Mouse (Mus musculus) intestine, postnatal 0 days (tissue): Measurements from ENCODE around the gene Plxna2. TPM values are rescaled to one million over a fixed set of nuclear protein-coding genes. Genes with fewer than 3 reads are reported as not detected.

ENCODE experiments used
- ATAC-seq: fragments of 200-750 bp; cut with Nextera tagmentation; 2 replicates; pipeline ENCODE4 v1.8.0; 2017; ENCODE audit warnings: mild to moderate bottlenecking, moderate TSS enrichment, moderate library complexity
- H3K27ac ChIP-seq: fragments of 300-500 bp; sonication (generic); 2 replicates; pipeline ENCODE4 v1.5.1; 2014; ENCODE audit warnings: mild to moderate bottlenecking, low read depth, low read length, moderate library complexity
- H3K27me3 ChIP-seq: fragments of 300-500 bp; sonication (generic); replicated peaks from 2 replicates; pipeline ENCODE4 v1.6.1; 2014; ENCODE audit warnings: low read length, mixed read lengths; ENCODE audit not compliant: control insufficient read depth, insufficient read depth
- H3K36me3 ChIP-seq: fragments of 300-500 bp; sonication (generic); 2 replicates; pipeline ENCODE4 v1.6.1; 2014; ENCODE audit warnings: mild to moderate bottlenecking, moderate library complexity; ENCODE audit not compliant: control insufficient read depth, insufficient read depth
- H3K4me1 ChIP-seq: fragments of 300-500 bp; sonication (generic); replicated peaks from 2 replicates; pipeline ENCODE4 v1.6.1; 2014; ENCODE audit warnings: antibody characterized with exemption, low read length, mixed read lengths; ENCODE audit not compliant: control insufficient read depth, insufficient read depth
- H3K4me2 ChIP-seq: fragments of 300-500 bp; sonication (generic); replicated peaks from 2 replicates; pipeline ENCODE4 v1.6.1; 2014; ENCODE audit warnings: low read depth, mild to moderate bottlenecking, moderate library complexity
- H3K4me3 ChIP-seq: fragments of 300-500 bp; sonication (generic); 2 replicates; pipeline ENCODE4 v1.5.1; 2014; ENCODE audit warnings: low read depth, low read length
- H3K9ac ChIP-seq: fragments of 300-500 bp; sonication (generic); 2 replicates; pipeline ENCODE4 v1.6.1; 2014; ENCODE audit warnings: mild to moderate bottlenecking, low read depth, low read length
- H3K9me3 ChIP-seq: fragments of 300-500 bp; sonication (generic); 2 replicates; pipeline ENCODE4 v1.6.1; 2016; ENCODE audit warnings: mixed run types; ENCODE audit not compliant: control insufficient read depth
- CTCF ChIP-seq: sonication (generic); IDR thresholded peaks from 2 replicates; pipeline ENCODE4 v1.5.1; 2016; ENCODE audit warnings: low read depth, mild to moderate bottlenecking, control low read depth, antibody characterized with exemption, moderate library complexity
- WGBS: fragments of 180-500 bp; shearing (Covaris S2); extraction: QIAGEN DNeasy Blood & Tissue Kit; methylation state at CpG from one replicate; pipeline ENCODE4 v1.1.7; 2014; 5-methylcytosine and 5-hydroxymethylcytosine counted together
- polyA plus RNA-seq: library from polyadenylated mRNA; unstranded; fragments of >200 nt; fragmentation: Nextera tagmentation; extraction: Ambion mirVana; gene quantifications from 2 replicates; pipeline ENCODE4 v1.2.1, GENCODE M21; 2015

Plxna2 gene
- polyA plus RNA-seq, 1 experiment from 2014 or later = 4.1 TPM

DNA sequence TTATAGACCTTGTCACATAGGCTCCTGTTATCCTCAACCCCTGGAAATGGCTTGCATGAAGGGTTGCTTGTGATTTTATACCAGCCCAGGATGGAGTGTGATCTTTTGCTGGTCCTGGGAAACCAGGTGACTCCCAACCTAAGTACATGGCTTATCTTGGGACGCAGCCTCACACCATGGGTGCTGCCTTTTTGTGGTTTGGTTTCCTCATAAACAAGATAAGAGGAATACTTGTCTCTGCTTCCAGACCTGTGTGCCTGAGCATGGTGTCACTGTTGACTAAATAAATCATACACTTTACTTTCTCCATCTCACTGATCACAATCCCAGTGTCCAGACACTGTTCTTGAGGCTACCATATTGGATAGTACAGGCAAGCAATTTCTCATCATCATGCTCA is 179.8 kb downstream of the Plxna2 start:
- Histone ChIP-seq H3K27ac (no peak overlapping the region), H3K27me3 (no peaks in the 10 kb centered on the region), H3K36me3 (peaks cover 63% of the 10 kb centered on the region), H3K4me1 (no peaks in the 10 kb centered on the region), H3K4me3 (no peak overlapping the region), H3K9me3 (no peaks in the 10 kb centered on the region), H3K9ac (no peak overlapping the region), H3K4me2 (no peak overlapping the region)
- ATAC-seq = no peak
- TF ChIP-seq CTCF = no peak
- WGBS = 87% methylated on average over 1 of the region's 1 CpGs

DNA sequence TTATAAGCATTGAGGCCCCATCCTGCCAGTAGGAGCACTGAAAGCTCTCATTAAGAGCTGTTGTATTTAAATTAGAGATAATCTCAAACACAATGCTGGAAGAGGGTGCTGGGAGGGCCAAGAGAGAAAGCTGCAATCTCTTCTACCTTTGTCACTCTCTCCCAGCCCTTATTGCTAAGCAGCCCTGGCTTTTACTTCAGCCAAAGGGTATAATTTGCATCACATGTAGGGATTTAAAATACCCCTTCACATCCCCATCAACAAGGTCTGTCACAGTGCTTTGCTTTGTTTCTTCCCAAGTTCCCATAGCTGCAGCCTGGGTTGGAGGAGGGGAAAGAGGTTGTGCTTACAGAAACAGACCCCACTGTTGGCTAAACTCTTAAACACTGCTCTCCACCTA is 180.5 kb downstream of the Plxna2 start:
- peaks cover 63% of the 10 kb centered on the region for H3K36me3 ChIP-seq

DNA sequence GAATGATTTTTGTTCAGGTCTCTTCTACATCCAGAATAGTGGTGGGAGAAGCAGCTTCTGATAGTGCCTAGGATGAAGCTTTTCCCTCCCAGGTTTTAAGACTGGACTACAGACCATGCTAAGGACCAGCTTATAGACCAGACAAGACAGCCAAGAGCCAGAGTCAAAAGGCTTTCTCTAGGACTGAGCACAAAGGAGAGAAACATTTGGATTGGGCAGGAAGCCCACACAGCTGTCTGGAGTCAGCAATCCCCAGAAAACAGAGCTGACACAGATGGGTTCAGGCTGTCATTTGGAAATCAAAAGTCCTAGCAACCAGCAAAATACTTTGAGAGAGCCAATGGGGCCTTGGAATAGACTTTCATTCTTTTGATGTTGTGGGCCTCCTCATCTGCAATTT is 190.2 kb downstream of the Plxna2 start:
- TF ChIP-seq CTCF = no peak
- Histone ChIP-seq H3K9me3 (no peaks in the 10 kb centered on the region), H3K36me3 (peaks cover 38% of the 10 kb centered on the region), H3K4me3 (no peak overlapping the region), H3K4me1 (no peaks in the 10 kb centered on the region), H3K9ac (no peak overlapping the region), H3K27me3 (no peaks in the 10 kb centered on the region), H3K4me2 (no peak overlapping the region), H3K27ac (no peak overlapping the region)
- no peak for ATAC-seq

More for the DNA sequence above, 180.5 kb downstream of the Plxna2 start:
- H3K27me3 ChIP-seq = no peaks in the 10 kb centered on the region
- H3K4me3 ChIP-seq = no peak overlapping the region
- H3K9ac ChIP-seq = no peak overlapping the region
- ATAC-seq = no peak
- no peaks in the 10 kb centered on the region for H3K4me1 ChIP-seq
- no peaks in the 10 kb centered on the region for H3K9me3 ChIP-seq
- TF ChIP-seq CTCF = no peak
- no peak overlapping the region for H3K27ac ChIP-seq
- no peak overlapping the region for H3K4me2 ChIP-seq

DNA sequence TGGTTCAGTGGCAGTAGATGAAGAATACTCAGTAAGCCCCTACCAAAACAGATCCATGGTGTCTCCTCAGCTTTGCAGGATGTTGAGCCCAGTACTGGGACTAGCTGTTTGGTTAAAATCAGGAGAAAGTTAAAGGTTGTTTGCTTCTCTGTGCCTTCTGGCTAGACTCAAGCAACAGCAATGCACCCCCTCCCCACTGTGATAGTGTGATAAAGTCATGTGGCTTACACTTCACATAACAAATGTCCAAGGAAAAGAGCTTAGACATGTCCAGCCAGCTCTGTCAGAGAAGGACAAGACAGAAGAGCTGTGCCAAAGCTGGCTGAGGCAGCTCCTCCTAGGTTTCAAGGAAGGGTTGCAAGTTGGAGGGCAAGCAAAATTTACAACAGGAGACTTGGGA is 190.7 kb downstream of the Plxna2 start:
- H3K4me1 ChIP-seq = no peaks in the 10 kb centered on the region
- no peak for ATAC-seq
- no peak overlapping the region for H3K27ac ChIP-seq

DNA sequence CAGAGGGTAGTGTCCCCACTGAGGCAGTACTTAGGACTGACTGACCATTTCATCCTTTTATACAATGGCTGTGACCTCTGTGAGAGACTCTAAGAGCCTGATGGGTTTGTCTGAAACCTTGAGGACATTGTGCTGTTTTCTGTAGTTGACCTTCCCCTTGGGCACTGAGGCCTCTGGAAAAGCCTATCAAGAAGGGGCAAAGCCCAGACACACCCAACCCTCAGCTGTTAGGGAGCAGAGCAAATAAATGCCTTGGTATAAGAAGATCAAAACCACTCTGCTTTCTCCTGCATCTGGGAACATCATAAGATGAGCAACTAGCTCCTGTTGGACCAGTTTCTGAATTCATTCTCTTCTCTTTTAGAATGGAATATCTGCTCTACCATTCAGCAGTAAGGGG is 191.6 kb downstream of the Plxna2 start:
- H3K4me1 ChIP-seq = no peaks in the 10 kb centered on the region
- no peaks in the 10 kb centered on the region for H3K9me3 ChIP-seq
- TF ChIP-seq CTCF = no peak
- H3K4me2 ChIP-seq = no peak overlapping the region
- H3K27ac ChIP-seq = no peak overlapping the region; the same call in 1 of the 2 replicates
- no peak overlapping the region for H3K4me3 ChIP-seq
- ATAC-seq = no peak
- H3K36me3 ChIP-seq = peaks cover 43% of the 10 kb centered on the region
- no peaks in the 10 kb centered on the region for H3K27me3 ChIP-seq
- H3K9ac ChIP-seq = no peak overlapping the region

More for the DNA sequence above, 190.7 kb downstream of the Plxna2 start:
- Histone ChIP-seq H3K27me3 (no peaks in the 10 kb centered on the region), H3K4me2 (no peak overlapping the region), H3K36me3 (peaks cover 42% of the 10 kb centered on the region), H3K4me3 (no peak overlapping the region), H3K9me3 (no peaks in the 10 kb centered on the region), H3K9ac (no peak overlapping the region)
- no peak for TF ChIP-seq CTCF

DNA sequence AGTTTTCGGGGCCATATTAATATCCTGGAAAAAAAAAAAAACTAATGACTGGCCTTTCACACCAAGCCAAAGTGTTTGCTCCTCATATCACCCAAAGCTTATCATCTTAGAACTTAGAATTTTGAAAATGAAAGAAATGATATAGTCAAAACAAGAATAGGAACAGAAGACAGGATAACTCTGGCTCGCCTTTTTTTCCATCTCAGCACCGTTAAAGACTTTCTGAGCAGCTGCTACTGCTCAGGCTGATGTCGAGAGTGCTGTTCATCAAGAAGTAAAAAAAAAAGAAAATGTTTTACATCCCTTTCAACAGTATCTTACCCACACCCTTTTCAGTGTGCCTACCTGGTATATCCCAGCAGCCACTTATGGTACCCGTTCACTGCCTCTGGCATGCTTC is 196.2 kb downstream of the Plxna2 start:
- Histone ChIP-seq H3K9ac (no peak overlapping the region), H3K27ac (no peak overlapping the region), H3K36me3 (peaks cover 20% of the 10 kb centered on the region), H3K9me3 (no peaks in the 10 kb centered on the region), H3K4me1 (no peaks in the 10 kb centered on the region), H3K27me3 (no peaks in the 10 kb centered on the region), H3K4me2 (no peak overlapping the region), H3K4me3 (no peak overlapping the region)
- 78% methylated on average over 5 of the region's 5 CpGs for WGBS
- TF ChIP-seq CTCF = no peak
- ATAC-seq = no peak

DNA sequence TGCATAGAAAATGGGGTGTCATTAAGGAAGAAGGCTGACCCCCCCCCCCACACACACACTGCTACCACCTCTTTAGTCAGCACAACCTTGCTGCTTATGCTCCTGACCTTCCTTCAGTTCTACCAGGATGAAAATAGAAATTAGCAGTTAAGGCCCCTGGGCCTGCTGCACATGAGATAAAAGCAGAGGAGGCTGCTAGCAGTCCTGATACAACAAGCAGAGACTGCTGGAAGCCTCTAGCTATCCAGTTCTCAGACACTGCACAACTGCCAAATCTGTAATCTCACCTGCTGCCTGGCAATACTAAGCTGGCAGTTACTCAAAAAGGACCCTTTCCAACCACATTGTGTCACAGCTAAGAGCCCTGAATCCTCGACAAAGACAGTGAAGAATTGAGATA is 197.5 kb downstream of the Plxna2 start:
- TF ChIP-seq CTCF = no peak
- no peak for ATAC-seq

More for the DNA sequence above, 197.5 kb downstream of the Plxna2 start:
- H3K36me3 ChIP-seq = peaks cover 11% of the 10 kb centered on the region
- no peaks in the 10 kb centered on the region for H3K9me3 ChIP-seq
- no peak overlapping the region for H3K4me3 ChIP-seq
- no peak overlapping the region for H3K4me2 ChIP-seq
- 75% methylated on average over 1 of the region's 1 CpGs for WGBS
- H3K27me3 ChIP-seq = no peaks in the 10 kb centered on the region
- H3K9ac ChIP-seq = no peak overlapping the region
- H3K4me1 ChIP-seq = no peaks in the 10 kb centered on the region
- H3K27ac ChIP-seq = no peak overlapping the region
